Mouse (Mus musculus): ENCODE measurements around the gene Pym1.

Gene Pym1

GRCm38 (mm10) chr10:128806086-128806485 lies 58.4 kb downstream of the Pym1 start:
- no peak for DNase-seq

- DNase-seq = no peak
Measured at GRCm38 (mm10) chr10:128807018-128807417, 59.3 kb downstream of the Pym1 start.
